Mouse (Mus musculus): ENCODE data around the gene Qk.

GRCm38 (mm10) chr17:10269518-10269917 lies 50.1 kb downstream of the Qk start:
- no peak for TF ChIP-seq CTCF (IDR thresholded peaks at IDR 0.05; ENCODE audit: low read depth)
- TF ChIP-seq EP300 (IDR thresholded peaks at IDR 0.05; ENCODE audit: low read depth), result no peak
